Mouse (Mus musculus) kidney, postnatal 4 days (tissue): ENCODE results near the gene Ptprz1.
"Not testable (repeated sequence)": the region's sequence is repeated elsewhere in the genome, so short reads cannot be mapped to it uniquely, and the experiment has no call there.

Experiments used
- DNase-seq, 2 experiments: peaks; one replicate each; pipeline ENCODE4 v3.0.0; 2021; ENCODE audit warnings: mixed read lengths in 2 of 2

Gene Ptprz1

DNA sequence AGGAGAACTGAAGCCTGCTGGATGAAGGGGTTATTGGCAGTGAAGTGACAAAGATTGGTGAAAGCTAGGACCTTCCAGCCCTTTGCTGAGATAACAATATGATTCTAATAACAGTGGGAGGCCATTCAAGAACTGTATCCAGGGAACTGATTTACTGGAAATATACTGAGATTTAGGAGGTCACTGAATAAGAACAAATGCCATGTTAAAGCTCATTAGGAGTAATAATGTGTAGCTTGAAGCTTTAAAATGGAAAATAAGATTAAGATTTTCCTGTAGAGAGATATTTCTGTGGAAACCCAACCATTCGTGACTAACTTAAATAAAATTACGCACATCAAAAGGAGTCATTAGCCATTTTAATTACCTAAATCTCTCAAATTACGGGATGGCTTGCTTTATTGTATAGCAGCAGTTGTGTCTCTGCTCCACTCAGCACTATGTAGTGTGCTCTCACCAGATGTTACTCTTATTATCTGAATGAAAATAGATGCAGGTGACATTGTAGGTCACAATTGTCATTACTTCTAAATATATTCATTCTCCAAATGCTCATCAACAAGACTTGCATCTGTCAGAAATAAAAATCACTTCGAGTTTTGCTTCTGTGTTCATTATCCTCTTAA lies 139.8 kb downstream of the Ptprz1 start:
- DNase-seq, result no peak

DNA sequence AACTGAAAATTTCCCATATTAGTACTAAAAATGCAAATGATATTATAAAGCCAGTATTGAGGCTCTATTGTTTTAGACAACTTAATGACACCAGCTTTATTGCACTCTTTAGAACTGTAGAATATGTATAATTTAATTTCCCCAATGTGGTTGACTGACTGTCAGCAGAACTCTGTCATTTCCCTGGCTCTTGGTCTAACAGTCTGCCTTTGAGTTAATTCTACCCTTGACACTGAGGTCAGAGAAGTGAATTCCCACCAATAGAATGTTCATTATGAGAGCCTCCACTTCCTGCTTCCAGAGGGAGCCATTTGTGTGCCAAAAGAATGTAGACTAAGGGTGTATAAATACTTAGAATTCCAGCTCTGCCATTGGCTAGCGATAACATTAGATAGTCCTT lies 152.9 kb downstream of the Ptprz1 start:
- no peak for DNase-seq

DNA sequence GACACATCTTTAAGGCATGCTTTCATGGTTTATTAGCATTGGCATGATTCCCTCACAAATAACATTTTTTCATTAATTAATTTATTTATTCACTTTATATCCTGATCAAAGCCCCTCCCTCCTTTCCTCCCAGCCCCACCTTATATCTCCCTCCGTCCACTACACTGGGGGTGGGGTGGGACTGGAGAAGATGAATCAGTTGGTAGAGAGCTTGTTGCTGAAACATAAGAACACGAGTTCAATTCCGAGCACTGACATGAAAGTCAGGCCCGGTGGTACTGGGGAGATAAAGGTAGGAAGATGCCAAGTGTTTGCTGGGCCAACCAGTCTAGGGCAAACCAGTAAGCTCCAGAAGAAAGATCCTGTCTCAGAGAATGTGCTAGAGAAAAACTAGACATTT lies 173.5 kb downstream of the Ptprz1 start:
- no peak for DNase-seq

- no peak for DNase-seq
Observed at GRCm38 (mm10) chr6:23055734-23056133, 180.4 kb downstream of the Ptprz1 start.

DNA sequence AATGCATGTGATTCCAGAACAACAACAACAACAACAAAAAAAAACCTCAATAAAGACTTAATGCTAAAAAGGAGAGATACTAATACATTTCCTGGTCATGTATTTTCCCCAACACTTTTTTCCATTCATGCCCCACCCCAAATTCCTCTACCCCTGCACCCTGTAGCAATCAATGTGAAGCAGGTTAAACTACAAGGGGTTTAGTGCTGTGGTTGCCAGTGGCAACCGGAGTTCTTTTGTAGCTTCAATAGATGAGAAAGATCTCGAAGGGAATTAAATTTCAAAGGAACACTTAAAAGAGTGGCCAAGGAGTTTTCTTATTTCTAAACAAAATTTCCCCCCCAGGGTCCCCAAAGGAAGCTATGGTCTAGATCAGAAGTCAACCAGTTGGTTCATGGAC lies 200.8 kb downstream of the Ptprz1 start:
- DNase-seq, result no peak

GRCm38 (mm10) chr6:23078273-23078672 lies 203.0 kb downstream of the Ptprz1 start:
- DNase-seq, result no peak

DNA sequence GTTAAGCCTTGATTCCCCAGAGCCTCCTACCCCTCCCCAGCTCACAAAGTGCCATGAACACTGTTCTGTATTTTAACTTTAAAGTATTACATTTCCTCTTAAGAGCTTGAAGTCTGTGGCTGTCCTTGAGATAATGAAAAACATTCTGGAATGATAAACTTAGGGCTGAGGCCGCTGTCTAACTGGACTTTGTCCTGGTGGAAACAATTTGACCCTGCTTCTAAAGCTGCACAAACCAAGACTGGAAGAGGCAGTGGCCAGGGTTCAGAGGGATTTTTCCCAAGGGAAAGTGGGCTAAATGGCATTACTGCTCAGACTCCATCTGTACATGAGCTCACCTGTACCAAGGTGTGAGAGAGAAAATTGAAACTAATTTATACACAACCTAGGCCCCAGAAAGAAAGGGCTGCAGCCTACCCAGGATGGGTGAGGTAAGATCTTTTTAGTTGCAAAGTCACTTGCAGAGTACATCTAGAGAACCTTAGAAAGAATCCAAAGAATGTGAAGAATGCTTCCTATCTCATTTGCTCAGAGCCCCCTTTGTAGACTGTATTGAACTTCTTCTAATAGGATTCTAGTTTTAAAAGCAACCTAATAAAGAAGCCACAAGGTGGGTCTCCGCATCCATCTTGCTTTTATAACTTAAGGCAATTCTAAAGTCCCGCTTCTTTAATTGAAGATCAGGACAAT lies 204.8 kb downstream of the Ptprz1 start:
- no peak for DNase-seq

DNA sequence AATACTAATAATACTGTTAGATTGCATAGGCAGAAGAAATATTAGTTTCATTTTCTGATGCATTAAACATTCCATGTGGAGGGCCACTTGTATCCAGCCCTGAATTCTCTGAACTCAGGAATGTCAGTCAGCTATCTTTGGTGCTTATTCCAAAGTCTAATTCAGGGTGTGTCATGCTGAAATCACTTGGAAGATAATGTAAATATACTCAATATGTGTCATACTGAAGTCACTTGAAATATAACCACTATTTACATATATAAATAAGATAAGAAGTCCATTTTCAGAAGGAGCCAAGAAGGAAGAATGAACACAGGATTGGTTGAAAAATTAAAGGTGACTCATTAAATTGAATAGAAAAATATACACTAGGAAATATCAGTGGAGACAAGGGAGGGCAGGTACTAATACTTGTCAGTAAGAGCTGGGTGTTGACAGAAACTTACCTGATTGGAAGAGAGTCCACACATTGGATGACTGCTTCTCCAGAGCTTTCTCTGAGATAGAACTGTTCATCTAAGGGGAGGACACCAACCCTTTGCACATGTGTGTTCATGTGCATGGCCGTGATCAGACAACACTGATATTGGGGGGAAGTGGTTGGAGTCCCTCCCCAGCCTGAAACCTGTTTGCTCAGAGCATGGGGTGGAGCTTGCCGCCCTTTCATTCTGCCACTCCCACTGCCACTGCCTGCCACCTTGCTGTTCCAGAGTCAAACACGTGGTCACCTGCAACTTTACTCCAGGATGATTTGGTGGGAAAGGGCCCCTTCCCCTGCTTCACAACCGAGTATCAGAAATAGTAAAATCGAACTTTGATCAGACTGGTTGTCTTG lies 209.5 kb downstream of the Ptprz1 start:
- DNase-seq, result no peak

GRCm38 (mm10) chr6:23089292-23089691 lies 214.0 kb downstream of the Ptprz1 start:
- not testable (repeated sequence) for DNase-seq

DNA sequence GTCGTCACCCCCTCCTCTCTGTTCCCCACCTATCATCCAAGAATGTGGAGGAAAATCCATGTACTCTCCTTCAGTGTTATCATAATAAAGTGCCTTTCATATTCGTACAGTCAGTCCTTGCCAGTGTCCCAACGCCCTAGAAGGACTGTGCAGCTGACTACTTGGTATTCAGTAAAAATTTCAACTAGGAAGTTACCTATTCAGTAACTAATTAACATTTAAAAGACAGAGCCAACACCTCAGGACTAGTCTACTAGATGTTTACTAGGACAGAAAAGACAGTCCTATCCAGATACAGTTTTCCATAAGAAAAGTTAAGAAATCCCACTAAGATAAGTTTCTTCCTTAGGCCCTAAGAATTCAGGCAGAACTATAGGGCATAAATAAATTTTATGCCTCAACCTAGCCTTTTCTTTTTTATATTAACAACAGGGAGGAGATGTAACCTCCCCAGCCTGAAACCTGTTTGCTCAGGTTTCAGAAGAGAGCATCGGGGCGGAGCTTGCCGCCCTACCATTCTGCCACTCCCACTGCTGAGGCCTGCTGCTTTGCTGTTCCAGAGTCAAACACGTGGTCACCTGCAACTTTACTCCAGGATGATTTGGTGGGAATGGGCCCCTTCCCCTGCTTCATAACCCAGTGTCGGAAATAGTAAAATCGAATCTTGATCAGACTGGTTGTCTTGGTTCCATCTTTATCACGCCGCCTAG lies 215.2 kb downstream of the Ptprz1 start:
- not testable (repeated sequence) for DNase-seq
